Mouse (Mus musculus) heart, adult 9 months (tissue): ENCODE data around the gene Fndc3b.
"Not testable (repeated sequence)": the region's sequence is repeated elsewhere in the genome, so short reads cannot be mapped to it uniquely, and the experiment has no call there.

Source experiments
- DNase-seq, 2 experiments: peaks; one replicate each; pipeline ENCODE4 v3.0.0; 2022; ENCODE audit warnings: low spot score in 2 of 2

Gene Fndc3b

GRCm38 (mm10) chr3:27421980-27422379 is 289.1 kb downstream of the Fndc3b start:
- DNase-seq, result no peak

GRCm38 (mm10) chr3:27418602-27419001 is 292.5 kb downstream of the Fndc3b start:
- no peak for DNase-seq

- no peak for DNase-seq
Measured at GRCm38 (mm10) chr3:27416786-27417185, 294.3 kb downstream of the Fndc3b start.

GRCm38 (mm10) chr3:27413566-27413965 is 297.5 kb downstream of the Fndc3b start:
- DNase-seq, result no peak

- no peak for DNase-seq
Measured at GRCm38 (mm10) chr3:27411286-27411685, 299.8 kb downstream of the Fndc3b start.

GRCm38 (mm10) chr3:27408564-27408963 is 302.5 kb downstream of the Fndc3b start:
- DNase-seq, result no peak

- DNase-seq, result no peak
Measured at GRCm38 (mm10) chr3:27406440-27406839, 304.7 kb downstream of the Fndc3b start.

GRCm38 (mm10) chr3:27400996-27401395 is 310.1 kb downstream of the Fndc3b start:
- not testable (repeated sequence) for DNase-seq

- DNase-seq, result no peak
Measured at GRCm38 (mm10) chr3:27389923-27390322, 321.2 kb downstream of the Fndc3b start.

GRCm38 (mm10) chr3:27384836-27385235 is 326.3 kb downstream of the Fndc3b start:
- no peak for DNase-seq

GRCm38 (mm10) chr3:27377935-27378334 is 333.2 kb downstream of the Fndc3b start:
- DNase-seq, result no peak

- no peak for DNase-seq
Measured at GRCm38 (mm10) chr3:27374396-27374795, 336.7 kb downstream of the Fndc3b start.

- DNase-seq, result no peak
Measured at GRCm38 (mm10) chr3:27371725-27372650, 339.1 kb downstream of the Fndc3b start.

- DNase-seq, result no peak
Measured at GRCm38 (mm10) chr3:27371276-27371621, 339.9 kb downstream of the Fndc3b start, which contains the start of gene Ghsr. Ghsr (plus strand) TSS chr3:27371351.

GRCm38 (mm10) chr3:27370582-27371275 is 340.4 kb downstream of the Fndc3b start:
- no peak for DNase-seq

GRCm38 (mm10) chr3:27370125-27370524 is 341.0 kb downstream of the Fndc3b start:
- no peak for DNase-seq
